Mouse (Mus musculus): ENCODE results near the gene Nt5m.

GRCm38 (mm10) chr11:59805256-59805655 is 34.0 kb upstream of the Nt5m start:
- TF ChIP-seq CTCF (IDR thresholded peaks at IDR 0.05; ENCODE audit: borderline replicate concordance, extremely low read depth, insufficient read depth, insufficient read length) (no peak), POLR2A (IDR thresholded peaks at IDR 0.05; ENCODE audit: borderline replicate concordance, extremely low read depth, insufficient read depth, insufficient read length, poor library complexity, severe bottlenecking) (no peak)
